Mouse (Mus musculus) limb, embryonic 10.5 days (tissue): Measurements from ENCODE around the gene Cish. TPM values are rescaled to one million over a fixed set of nuclear protein-coding genes. Genes with fewer than 3 reads are reported as not detected.

ENCODE experiments used
- polyA plus RNA-seq: library from polyadenylated mRNA; unstranded; fragments of >200 nt; fragmentation: Nextera tagmentation; extraction: Ambion mirVana; gene quantifications from 2 replicates; pipeline ENCODE4 v1.2.1, GENCODE M21; 2016

The Cish gene
- polyA plus RNA-seq, 1 experiment from 2014 or later = 4.3 TPM

Other genes with a start within 250 kb of the Cish start
- gene Dock3, start 64.1 kb upstream of the Cish start, polyA plus RNA-seq = 0.76 and 0.85 TPM in 2 replicates
- 5.3 and 5.9 TPM in 2 replicates for gene Mapkapk3, start 6.1 kb upstream of the Cish start, polyA plus RNA-seq
- 10.3 and 12.2 TPM in 2 replicates for gene Hemk1, start 42.3 kb downstream of the Cish start, polyA plus RNA-seq
- gene 6430571L13Rik, start 44.6 kb downstream of the Cish start, polyA plus RNA-seq = 0.72 and 0.74 TPM in 2 replicates
- 0.20 and 0.34 TPM in 2 replicates for gene Cacna2d2, start 103.6 kb downstream of the Cish start, polyA plus RNA-seq
- 41.3 and 43.5 TPM in 2 replicates for gene Tmem115, start 237.9 kb downstream of the Cish start, polyA plus RNA-seq
- gene Cyb561d2, start 246.2 kb downstream of the Cish start, polyA plus RNA-seq = 13.2 and 15.8 TPM in 2 replicates
- 34.0 and 37.3 TPM in 2 replicates for gene Nprl2, start 246.2 kb downstream of the Cish start, polyA plus RNA-seq